Mouse (Mus musculus) gastrocnemius, postnatal 10 days (tissue): ENCODE measurements around the gene Olfml2a. TPM values are rescaled to one million over a fixed set of nuclear protein-coding genes. Genes with fewer than 3 reads are reported as not detected.

Experiments
- DNase-seq: peaks from one replicate; pipeline ENCODE4 v3.0.0; 2021; ENCODE audit warnings: mixed read lengths
- total RNA-seq, 2 experiments: library from RNA; stranded (reverse); gene quantifications; 2 replicates each; pipeline ENCODE4 v1.2.3; 2021

Gene Olfml2a
- total RNA-seq, 2 experiments from 2014 or later = 25.2 to 32.6 TPM

GRCm38 (mm10) chr2:39011971-39012370, 80.2 kb downstream of the Olfml2a start:
- no peak for DNase-seq

GRCm38 (mm10) chr2:39012768-39013279, 81.0 kb downstream of the Olfml2a start:
- DNase-seq = no peak

Other genes starting within 250 kb of the Olfml2a start
- gene Nr5a1, start 217.4 kb upstream of the Olfml2a start, total RNA-seq = not detected
- 1 to 10 TPM; 1.6 to 2.6 TPM for gene Nr6a1, start 4.3 kb upstream of the Olfml2a start, total RNA-seq
- gene Wdr38, start 65.5 kb downstream of the Olfml2a start, total RNA-seq = under 1 TPM; 0.09 to 0.18 TPM
- gene Arpc5l, start 73.4 kb downstream of the Olfml2a start, total RNA-seq = 10 to 100 TPM; 53.5 to 55.3 TPM
- gene Rpl35, start 73.6 kb downstream of the Olfml2a start, total RNA-seq = 100 to 1,000 TPM; 428 to 441 TPM
- 10 to 100 TPM; 11.7 to 16.0 TPM for gene Golga1, start 133.6 kb downstream of the Olfml2a start, total RNA-seq